Mouse (Mus musculus): ENCODE results near the gene Axdnd1.

DNA sequence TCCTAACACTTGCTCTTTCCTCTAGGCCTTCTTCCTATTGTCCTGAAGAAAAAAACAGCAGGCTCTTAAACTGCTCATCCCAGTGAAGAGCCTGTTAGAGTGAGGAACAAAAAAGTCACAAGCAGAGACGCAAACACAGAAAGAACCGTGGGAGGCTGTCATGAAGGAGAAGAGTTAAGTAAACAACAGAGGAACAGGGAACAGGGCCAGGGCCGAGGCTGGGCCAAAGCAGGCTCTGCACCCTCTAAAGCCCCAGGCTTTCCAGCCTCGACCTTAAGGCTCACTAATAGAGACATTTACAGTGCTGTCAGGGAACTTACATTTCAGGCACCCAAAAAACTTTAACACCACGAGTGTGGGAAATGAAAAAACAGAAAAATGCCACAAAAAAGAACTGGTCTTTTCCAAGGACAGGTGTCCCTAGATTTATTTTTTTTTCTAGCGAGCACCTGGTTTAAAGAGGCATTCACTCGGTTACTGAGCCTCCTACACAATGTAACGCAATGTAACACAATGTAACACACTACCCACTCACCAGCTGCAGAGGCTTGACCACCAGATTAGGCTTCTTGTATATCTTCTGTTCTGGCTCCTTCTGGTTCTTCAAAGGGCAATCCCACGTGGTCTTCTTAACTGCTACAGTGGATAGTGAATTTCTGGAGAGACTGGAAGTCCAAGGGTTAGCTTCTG is 136.0 kb downstream of the Axdnd1 start:
- no peak for TF ChIP-seq CTCF (conservative IDR thresholded peaks at IDR 0.05; ENCODE audit: low read length)
- TF ChIP-seq NANOG (IDR thresholded peaks at IDR 0.05; ENCODE audit: borderline replicate concordance, low read length), result no peak
- no peak for TF ChIP-seq POU5F1 (IDR thresholded peaks at IDR 0.05; ENCODE audit: borderline replicate concordance, low read length)
